ENCODE assay signal across 8 mouse cellular contexts in the genomic region with DNA sequence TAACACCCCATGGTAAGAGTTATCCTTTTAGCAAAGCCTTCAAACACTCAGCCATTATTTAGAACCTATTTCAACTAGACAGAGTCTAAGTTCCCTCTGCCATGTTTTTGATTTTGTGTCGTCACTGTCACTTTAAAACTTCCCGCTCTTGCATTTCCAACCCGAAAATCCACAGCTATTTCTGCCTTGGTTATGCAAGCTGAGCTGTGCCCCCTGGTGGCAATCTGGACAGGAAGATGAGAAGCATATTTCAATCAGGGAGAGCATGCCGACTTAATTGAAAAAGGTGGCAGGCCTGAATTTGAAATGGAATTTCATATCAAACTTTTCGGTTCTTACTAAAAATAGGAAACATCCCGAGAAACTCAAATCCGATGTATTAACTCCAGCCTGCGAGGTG. TPM values are rescaled to one million over a fixed set of nuclear protein-coding genes. Genes with fewer than 3 reads are reported as not detected.
A peak's percentile ranks its signal among the peaks of the same experiment; 100 is the strongest.
DNase-seq lines count a peak whose midpoint lies in the region; ATAC-seq and TF ChIP-seq lines count a peak whose summit lies in the region.

No protein-coding gene starts in this region.

- TF ChIP-seq EP300 in heart, adult 2 months (IDR thresholded peaks at IDR 0.05; ENCODE audit: insufficient read depth, low read depth, low read length): no peak

- H3K4me2 ChIP-seq in hindbrain, postnatal 0 days (ENCODE audit: low read depth, low read length): no peak overlapping the region
- H3K4me2 ChIP-seq in limb, embryonic 11.5 days (ENCODE audit: low read depth, severe bottlenecking): no peak overlapping the region

- WGBS in heart, adult 2 months: 65% methylated on average over 8 of the region's 8 CpGs
- WGBS in hindbrain, postnatal 0 days: 44% methylated on average over 8 of the region's 8 CpGs
- 78% methylated on average over 8 of the region's 8 CpGs for WGBS in limb, embryonic 11.5 days

- H3K36me3 ChIP-seq in heart, adult 2 months (ENCODE audit: control insufficient read depth, insufficient read depth, low read length): no peaks in the 10 kb centered on the region
- peaks cover 22% of the 10 kb centered on the region for H3K36me3 ChIP-seq in E14TG2a.4 (ENCODE audit: insufficient read depth, low read length)
- no peaks in the 10 kb centered on the region for H3K36me3 ChIP-seq in hindbrain, postnatal 0 days (ENCODE audit: insufficient read depth, low read length)
- H3K36me3 ChIP-seq in limb, embryonic 11.5 days (ENCODE audit: control insufficient read depth, insufficient read depth, low read length): peaks cover 2% of the 10 kb centered on the region; the same call in 1 of the 2 replicates

- H3K79me2 ChIP-seq in heart, adult 2 months (replicated peaks; ENCODE audit: control insufficient read depth, insufficient read depth, low read length): no peaks in the 10 kb centered on the region

- H3K27ac ChIP-seq in heart, adult 2 months: no peak overlapping the region
- H3K27ac ChIP-seq in hindbrain, postnatal 0 days: no peak overlapping the region
- H3K27ac ChIP-seq in limb, embryonic 11.5 days (replicated peaks; ENCODE audit: low read depth, low read length): no peak overlapping the region

- peak; percentile 57 for TF ChIP-seq CTCF in heart, adult 2 months (IDR thresholded peaks at IDR 0.05)
- peak; percentile 31 for TF ChIP-seq CTCF in E14TG2a.4 (conservative IDR thresholded peaks at IDR 0.05; ENCODE audit: low read length)
- TF ChIP-seq CTCF in hindbrain, postnatal 0 days (IDR thresholded peaks at IDR 0.05; ENCODE audit: low read depth): peak; percentile 87

- no peak for DNase-seq in heart, adult 2 months
- no peak for DNase-seq in heart, adult 11 months
- DNase-seq in cerebellum, adult 18-20 months: peak; percentile 61 to 63
- DNase-seq in hindbrain, postnatal 0 days (ENCODE audit: low spot score): peak; percentile 93
- DNase-seq in limb, embryonic 11.5 days (ENCODE audit: low spot score): peak; percentile 60
- peak; percentile 76 to 77 for DNase-seq in right cerebral cortex, adult 2 months (ENCODE audit: low spot score in 2 of 2)
- DNase-seq in T-cell, adult 2 months (ENCODE audit: low spot score): no peak

- no peaks in the 10 kb centered on the region for H3K27me3 ChIP-seq in heart, adult 2 months (ENCODE audit: control insufficient read depth, insufficient read depth, low read length)
- no peaks in the 10 kb centered on the region; the same call in 1 of the 2 replicates for H3K27me3 ChIP-seq in E14TG2a.4 (ENCODE audit: insufficient read depth, low read length)
- no peaks in the 10 kb centered on the region for H3K27me3 ChIP-seq in hindbrain, postnatal 0 days (ENCODE audit: insufficient read depth, low read length)
- no peaks in the 10 kb centered on the region for H3K27me3 ChIP-seq in limb, embryonic 11.5 days (ENCODE audit: control insufficient read depth, insufficient read depth, low read length)

- intact Hi-C loops in heart, adult 2 months (cut with DNase I): no loop called here

- TF ChIP-seq POLR2A in heart, adult 2 months (IDR thresholded peaks at IDR 0.05; ENCODE audit: insufficient read depth, low read depth, low read length): no peak

- H3K9ac ChIP-seq in heart, adult 2 months (ENCODE audit: low read depth, low read length): no peak overlapping the region
- no peak overlapping the region for H3K9ac ChIP-seq in hindbrain, postnatal 0 days (replicated peaks; ENCODE audit: low read length)
- H3K9ac ChIP-seq in limb, embryonic 11.5 days (ENCODE audit: low read length): no peak overlapping the region

- no peaks in the 10 kb centered on the region for H3K4me1 ChIP-seq in heart, adult 2 months (ENCODE audit: control insufficient read depth, insufficient read depth, low read length)
- no peaks in the 10 kb centered on the region for H3K4me1 ChIP-seq in E14TG2a.4 (replicated peaks; ENCODE audit: low read depth, low read length)
- H3K4me1 ChIP-seq in hindbrain, postnatal 0 days (ENCODE audit: insufficient read depth, low read length): no peaks in the 10 kb centered on the region
- no peaks in the 10 kb centered on the region for H3K4me1 ChIP-seq in limb, embryonic 11.5 days (ENCODE audit: control insufficient read depth, insufficient read depth, low read length)

- ATAC-seq in hindbrain, postnatal 0 days: no peak
- ATAC-seq in limb, embryonic 11.5 days (ENCODE audit: insufficient number of reproducible peaks, low FRiP score, low TSS enrichment, low read depth): no peak

- no peaks in the 10 kb centered on the region for H3K9me3 ChIP-seq in E14TG2a.4 (ENCODE audit: low read length)
- H3K9me3 ChIP-seq in hindbrain, postnatal 0 days (ENCODE audit: low read length): no peaks in the 10 kb centered on the region
- no peaks in the 10 kb centered on the region for H3K9me3 ChIP-seq in limb, embryonic 11.5 days (ENCODE audit: control insufficient read depth, low read length)

- no peak overlapping the region for H3K4me3 ChIP-seq in heart, adult 2 months
- H3K4me3 ChIP-seq in E14TG2a.4 (replicated peaks; ENCODE audit: low read length): no peak overlapping the region
- H3K4me3 ChIP-seq in hindbrain, postnatal 0 days (ENCODE audit: low read length): no peak overlapping the region
- H3K4me3 ChIP-seq in limb, embryonic 11.5 days (ENCODE audit: low read depth, low read length): no peak overlapping the region

RNA-seq across cellular contexts. Expression of a gene that starts 35.6 kb away (rescaled TPM):
- total RNA-seq in heart, adult 2 months (2021): under 1 TPM; 0.13 to 0.25 TPM
- polyA plus RNA-seq in heart, adult 2 months (2012; rRNA removed): 0.12 and 0.18 TPM in 2 replicates
- total RNA-seq in hindbrain, postnatal 0 days (2014; rRNA removed): 5.2 and 5.9 TPM in 2 replicates
- 13.0 and 15.8 TPM in 2 replicates for polyA plus RNA-seq in hindbrain, postnatal 0 days (2015; fragmentation: Nextera tagmentation; extraction: Ambion mirVana)
- 81.3 and 85.8 TPM in 2 replicates for polyA plus RNA-seq in limb, embryonic 11.5 days (2014; fragmentation: Nextera tagmentation; extraction: Ambion mirVana)

Comparison
In these comparisons a context has a peak if more than half of its experiments do, and no peak if none do; other contexts are left out.
1. DNase-seq: peak in cerebellum, adult 18-20 months (2 of 2), hindbrain, postnatal 0 days (single experiment), limb, embryonic 11.5 days (single experiment) and right cerebral cortex, adult 2 months (2 of 2); none in heart, adult 2 months (0 of 2), heart, adult 11 months (single experiment) and T-cell, adult 2 months (single experiment).
2. CTCF ChIP-seq: peak in every context shown above with its lines; median percentile 87 in hindbrain, postnatal 0 days; 57 in heart, adult 2 months; 31 in E14TG2a.4.
3. RNA of a gene that starts 35.6 kb away (polyA plus RNA-seq): 81.3 to 85.8 TPM in limb, embryonic 11.5 days and 13.0 to 15.8 TPM in hindbrain, postnatal 0 days; 0.12 to 0.18 TPM in heart, adult 2 months; every median in the first group is over 10 times any median in the second.